Mouse (Mus musculus) B cell, adult 67 days (primary cell): ENCODE measurements around the gene Tmed8. TPM values are rescaled to one million over a fixed set of nuclear protein-coding genes. Genes with fewer than 3 reads are reported as not detected.

Source experiments
- total RNA-seq, 2 experiments: library from RNA; stranded (reverse); gene quantifications; 4 replicates each; pipeline ENCODE4 v1.2.4; 2023

The Tmed8 gene
- total RNA-seq = 10 to 100 TPM; 41.6 to 43.2 TPM

GRCm38 (mm10) chr12:87199973-87200586, at the start of gene Tmed8:
TSS of gene Tmed8 (minus strand) at chr12:87200454.

GRCm38 (mm10) chr12:87238632-87239031, 38.4 kb upstream of the Tmed8 start, which contains the start of gene Noxred1:
TSS of gene Noxred1 (minus strand) at chr12:87238732.

GRCm38 (mm10) chr12:87199206-87199972, 865 bp downstream of the Tmed8 start, which contains the start of gene Samd15:
TSS of gene Samd15 (plus strand) at chr12:87199723.

GRCm38 (mm10) chr12:87147395-87148089, 52.7 kb downstream of the Tmed8 start, which contains the start of gene Pomt2:
TSS of gene Pomt2 (minus strand) at chr12:87147968.

GRCm38 (mm10) chr12:87146966-87147365, 53.3 kb downstream of the Tmed8 start, which contains the start of gene Gstz1:
TSS of gene Gstz1 (plus strand) at chr12:87147165.

Other genes starting within 250 kb of the Tmed8 start
- not detected for gene Zdhhc22, start 210.0 kb downstream of the Tmed8 start, total RNA-seq
- not detected for gene Tmem63c, start 179.1 kb downstream of the Tmed8 start, total RNA-seq
- under 1 TPM; 0.55 to 0.56 TPM for gene Ngb, start 97.9 kb downstream of the Tmed8 start, total RNA-seq
- 10 to 100 TPM; 17.2 to 20.8 TPM for gene Gstz1, start 53.3 kb downstream of the Tmed8 start, total RNA-seq
- 1 to 10 TPM; 7.0 to 7.3 TPM for gene Pomt2, start 52.5 kb downstream of the Tmed8 start, total RNA-seq
- 1 to 10 TPM; 1.3 to 2.2 TPM for gene Samd15, start 731 bp downstream of the Tmed8 start, total RNA-seq
- gene Noxred1, start 38.3 kb upstream of the Tmed8 start, total RNA-seq = 10 to 100 TPM in 1 of 2 experiments, 1 to 10 TPM in 1; 9.0 to 12.5 TPM
- gene Vipas39, start 65.8 kb upstream of the Tmed8 start, total RNA-seq = 10 to 100 TPM; 42.7 to 43.9 TPM
- gene Ahsa1, start 66.0 kb upstream of the Tmed8 start, total RNA-seq = 100 to 1,000 TPM; 100 to 141 TPM
- gene Ism2, start 99.3 kb upstream of the Tmed8 start, total RNA-seq = not detected
- gene Sptlc2, start 187.9 kb upstream of the Tmed8 start, total RNA-seq = 10 to 100 TPM; 85.3 to 95.0 TPM
- gene Slirp, start 243.4 kb upstream of the Tmed8 start, total RNA-seq = 10 to 100 TPM; 42.5 to 54.8 TPM
- gene Alkbh1, start 243.6 kb upstream of the Tmed8 start, total RNA-seq = 100 to 1,000 TPM in 1 of 2 experiments, 10 to 100 TPM in 1; 81.2 to 104 TPM